Mouse (Mus musculus) CH12.LX (cell line): ENCODE data around the gene Olfr224. TPM values are rescaled to one million over a fixed set of nuclear protein-coding genes. Genes with fewer than 3 reads are reported as not detected.
A peak's percentile ranks its signal among the peaks of the same experiment; 100 is the strongest.

Experiments used
- DNase-seq: peaks from one replicate; pipeline ENCODE4 v3.0.0-alpha.2; 2013; ENCODE audit errors: extremely low read depth
- H3K27ac ChIP-seq: 2 replicates; pipeline ENCODE4 v1.5.1; 2012; ENCODE audit warnings: low read depth, mild to moderate bottlenecking, control low read depth, moderate library complexity; ENCODE audit not compliant: insufficient read depth
- H3K27me3 ChIP-seq: replicated peaks from 2 replicates; pipeline ENCODE3; 2012; ENCODE audit warnings: inconsistent platforms
- H3K36me3 ChIP-seq, 2 experiments: replicated peaks in 1 of 2; 2 replicates each; pipeline versions ENCODE3 to v1.6.1; 2012; ENCODE audit warnings: inconsistent platforms in 1 of 2, low read length in 1 of 2, mild to moderate bottlenecking in 1 of 2, mixed read lengths in 1 of 2, moderate library complexity in 1 of 2; ENCODE audit not compliant: control insufficient read depth in 1 of 2, insufficient read depth in 1 of 2
- H3K4me1 ChIP-seq, 2 experiments: 2 replicates each; pipeline ENCODE4 v1.6.1; 2012; ENCODE audit warnings: inconsistent platforms in 1 of 2, moderate library complexity in 1 of 2; ENCODE audit not compliant: insufficient read depth in 2 of 2, control insufficient read depth in 1 of 2
- H3K4me2 ChIP-seq: 2 replicates; pipeline ENCODE4 v1.6.1; 2012; ENCODE audit warnings: low read depth, mild to moderate bottlenecking, control low read depth; ENCODE audit not compliant: poor library complexity, insufficient read depth, severe bottlenecking
- H3K4me3 ChIP-seq, 3 experiments: fragments of 150-350 bp in 1 of 3; sonication (generic) in 1 of 3; replicated peaks in 1 of 3; 2 replicates each; pipeline versions ENCODE3 to v1.5.1; 2011 to 2012; ENCODE audit warnings: low read depth in 2 of 3, low read length in 2 of 3, mild to moderate bottlenecking in 2 of 3, moderate library complexity in 2 of 3, control low read depth in 1 of 3, improper control_type of control experiment in 1 of 3, inconsistent platforms in 1 of 3, mixed read lengths in 1 of 3; ENCODE audit not compliant: poor library complexity in 1 of 3
- H3K79me2 ChIP-seq: replicated peaks from 2 replicates; pipeline ENCODE4 v1.6.1; 2012; ENCODE audit warnings: mild to moderate bottlenecking, moderate library complexity; ENCODE audit not compliant: control insufficient read depth, poor library complexity, insufficient read depth, severe bottlenecking; ENCODE audit errors: extremely low read depth
- H3K9ac ChIP-seq: 2 replicates; pipeline ENCODE4 v1.6.1; 2012; ENCODE audit warnings: low read depth, mild to moderate bottlenecking, control low read depth, moderate library complexity; ENCODE audit not compliant: insufficient read depth
- H3K9me3 ChIP-seq: replicated peaks from 2 replicates; pipeline ENCODE3; 2012; ENCODE audit warnings: low read length, inconsistent platforms, mixed read lengths
- CTCF ChIP-seq, 2 experiments: IDR thresholded peaks in 1 of 2; conservative IDR thresholded peaks in 1 of 2; 2 replicates each; pipeline ENCODE4 v1.5.1; 2011 to 2012; ENCODE audit warnings: low read depth in 2 of 2, low read length in 2 of 2, improper control_type of control experiment in 1 of 2, inconsistent platforms in 1 of 2, mild to moderate bottlenecking in 1 of 2, moderate library complexity in 1 of 2
- ETS1 ChIP-seq: conservative IDR thresholded peaks from 2 replicates; pipeline ENCODE4 v1.6.1; 2012; ENCODE audit warnings: low read depth, mild to moderate bottlenecking, inconsistent platforms, low read length, improper control_type of control experiment, moderate library complexity
- HCFC1 ChIP-seq: IDR thresholded peaks from 2 replicates; pipeline ENCODE4 v1.6.1; 2012; ENCODE audit warnings: low read depth, mild to moderate bottlenecking, inconsistent platforms, low read length, improper control_type of control experiment
- IRF4 ChIP-seq: IDR thresholded peaks from 2 replicates; pipeline ENCODE4 v1.6.1; 2014; ENCODE audit warnings: low read depth, mild to moderate bottlenecking, inconsistent platforms, low read length, improper control_type of control experiment
- JUN ChIP-seq: IDR thresholded peaks from 2 replicates; pipeline ENCODE4 v1.6.1; 2011; ENCODE audit warnings: low read depth, mild to moderate bottlenecking, low read length, improper control_type of control experiment, moderate library complexity; ENCODE audit not compliant: insufficient read depth
- JUND ChIP-seq: conservative IDR thresholded peaks from 2 replicates; pipeline ENCODE4 v1.6.1; 2011; ENCODE audit warnings: low read depth, low read length, improper control_type of control experiment
- MAFK ChIP-seq: IDR thresholded peaks from 2 replicates; pipeline ENCODE4 v1.6.1; 2011; ENCODE audit warnings: low read length, improper control_type of control experiment; ENCODE audit not compliant: insufficient replicate concordance
- MEF2A ChIP-seq: IDR thresholded peaks from 2 replicates; pipeline ENCODE4 v1.6.1; 2014; ENCODE audit warnings: low read depth, mild to moderate bottlenecking, inconsistent platforms, low read length, improper control_type of control experiment, borderline replicate concordance
- PAX5 ChIP-seq: IDR thresholded peaks from 2 replicates; pipeline ENCODE4 v1.6.1; 2012; ENCODE audit warnings: low read length, inconsistent platforms, mixed read lengths
- POLR2A ChIP-seq: IDR thresholded peaks from 2 replicates; pipeline ENCODE4 v1.6.1; 2011; ENCODE audit warnings: low read depth, mild to moderate bottlenecking, improper control_type of control experiment, low read length
- POLR2AphosphoS2 ChIP-seq: IDR thresholded peaks from 2 replicates; pipeline ENCODE4 v1.6.1; 2011; ENCODE audit warnings: low read depth, low read length, improper control_type of control experiment
- RAD21 ChIP-seq: IDR thresholded peaks from 2 replicates; pipeline ENCODE4 v1.6.1; 2011; ENCODE audit warnings: low read depth, mild to moderate bottlenecking, low read length, improper control_type of control experiment, moderate library complexity
- SIN3A ChIP-seq: IDR thresholded peaks from 2 replicates; pipeline ENCODE4 v1.6.1; 2012; ENCODE audit warnings: low read length, improper control_type of control experiment, inconsistent platforms
- SMC3 ChIP-seq: IDR thresholded peaks from 2 replicates; pipeline ENCODE4 v1.6.1; 2011; ENCODE audit warnings: low read depth, low read length, improper control_type of control experiment
- TCF12 ChIP-seq: IDR thresholded peaks from 2 replicates; pipeline ENCODE4 v1.6.1; 2014; ENCODE audit warnings: low read depth, mild to moderate bottlenecking, inconsistent platforms, low read length, improper control_type of control experiment
- UBTF ChIP-seq: IDR thresholded peaks from 2 replicates; pipeline ENCODE4 v1.6.1; 2012; ENCODE audit warnings: low read depth, mild to moderate bottlenecking, inconsistent platforms, low read length, improper control_type of control experiment, moderate library complexity
- USF1 ChIP-seq: IDR thresholded peaks from 2 replicates; pipeline ENCODE4 v1.6.1; 2014; ENCODE audit warnings: low read depth, mild to moderate bottlenecking, inconsistent platforms, low read length, improper control_type of control experiment
- ZKSCAN1 ChIP-seq: IDR thresholded peaks from 2 replicates; pipeline ENCODE4 v1.6.1; 2012; ENCODE audit warnings: low read depth, inconsistent platforms, low read length, improper control_type of control experiment, borderline replicate concordance
- ZNF384 ChIP-seq: IDR thresholded peaks from 2 replicates; pipeline ENCODE4 v1.6.1; 2012; ENCODE audit warnings: low read depth, low read length, improper control_type of control experiment, inconsistent platforms
- dilution Hi-C: fragments of 300-500 bp; cut with MboI; formaldehyde crosslinking; loops from 2 replicates; pipeline ENCODE4 v1.14.3; 2020; ENCODE audit warnings: low sequenced_read_pairs; ENCODE audit not compliant: extremely low pct_unique_long_range_greater_than_20kb, extremely low pct_ligation_motif_present
- in situ Hi-C: fragments of 300-500 bp; cut with MboI; formaldehyde crosslinking; loops from 3 replicates; pipeline ENCODE4 v1.14.3; 2019; ENCODE audit warnings: low sequenced_read_pairs, low pct_ligation_motif_present, low pct_unique_long_range_greater_than_20kb, mixed read lengths
- polyA plus RNA-seq: library from polyadenylated mRNA; unstranded; fragments of >175 nt; gene quantifications from 2 replicates; pipeline ENCODE4 v1.2.1, GENCODE M21; 2012; ENCODE audit warnings: low read depth; ENCODE audit not compliant: insufficient read length
- total RNA-seq, 2 experiments: library from RNA; depleted of rRNA; stranded (reverse); fragments of 300-350 nt in 1 of 2; fragments of >200 nt in 1 of 2; gene quantifications; 2 replicates each; pipeline ENCODE4 v1.2.3; 2012 to 2014

Gene Olfr224
- total and polyA plus RNA-seq, 3 experiments, result not detected

DNA sequence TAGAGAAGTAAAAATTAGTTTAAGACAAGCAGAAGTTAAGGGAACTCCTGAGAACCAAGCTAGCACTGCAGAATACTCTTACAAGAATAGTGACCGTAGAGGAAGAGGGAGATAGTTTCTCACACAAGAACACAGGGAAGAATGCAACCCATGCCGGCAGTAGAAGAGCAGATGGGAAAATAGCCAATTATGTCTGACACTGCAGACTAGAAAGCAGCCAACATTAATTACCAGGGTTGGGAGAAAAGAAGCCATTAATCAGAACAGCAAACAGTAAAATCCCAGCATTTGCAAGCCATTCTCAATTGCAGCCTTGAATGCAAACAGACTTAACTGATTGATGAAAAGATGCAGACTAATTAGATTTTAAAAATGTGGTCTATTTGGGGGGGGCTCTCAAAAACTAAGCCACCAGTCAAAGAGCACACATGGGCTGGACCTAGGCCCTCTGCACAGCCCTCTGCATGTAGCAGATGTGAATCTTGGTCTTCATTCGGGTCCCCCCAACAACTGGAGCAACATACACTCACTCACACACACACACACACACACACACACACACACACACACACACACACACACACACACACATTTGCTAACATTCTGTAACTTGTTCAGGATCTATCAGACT, 18.4 kb upstream of the Olfr224 start:
- Histone ChIP-seq H3K4me2 (no peak overlapping the region), H3K27ac (no peak overlapping the region), H3K36me3 (no peaks in the 10 kb centered on the region), H3K4me1 (no peaks in the 10 kb centered on the region), H3K27me3 (peaks cover 66% of the 10 kb centered on the region), H3K79me2 (no peaks in the 10 kb centered on the region), H3K4me3 (no peak overlapping the region), H3K9ac (no peak overlapping the region), H3K9me3 (peaks cover 2% of the 10 kb centered on the region)
- in situ Hi-C loops, result loop anchor here (10.0 kb wide), 1 partner anchor 354 kb away; no protein-coding TSS in a partner anchor
- dilution Hi-C loops, result no loop called here
- TF ChIP-seq MAFK, result no peak
- no peak for TF ChIP-seq TCF12
- TF ChIP-seq POLR2A, result no peak
- TF ChIP-seq POLR2AphosphoS2, result no peak
- TF ChIP-seq RAD21, result no peak
- no peak for TF ChIP-seq JUND
- TF ChIP-seq ETS1, result no peak
- no peak for TF ChIP-seq SIN3A
- no peak for TF ChIP-seq UBTF
- DNase-seq, result no peak

- in situ Hi-C loops, result loop anchor here (10.0 kb wide), 1 partner anchor 353 kb away; no protein-coding TSS in a partner anchor
- no peaks in the 10 kb centered on the region for H3K79me2 ChIP-seq
Observed at GRCm38 (mm10) chr11:58587898-58588348, 17.6 kb upstream of the Olfr224 start.

GRCm38 (mm10) chr11:58578636-58579035, 8.3 kb upstream of the Olfr224 start:
- H3K9me3 ChIP-seq, result no peaks in the 10 kb centered on the region
- H3K27me3 ChIP-seq, result peaks cover 72% of the 10 kb centered on the region
- H3K4me3 ChIP-seq, result no peak overlapping the region
- no peaks in the 10 kb centered on the region for H3K79me2 ChIP-seq
- no peaks in the 10 kb centered on the region for H3K4me1 ChIP-seq
- H3K36me3 ChIP-seq, result no peaks in the 10 kb centered on the region
- no peak for DNase-seq
- in situ Hi-C loops (no loop called here), dilution Hi-C loops (no loop called here)
- no peak overlapping the region for H3K4me2 ChIP-seq
- no peak overlapping the region for H3K27ac ChIP-seq
- no peak overlapping the region for H3K9ac ChIP-seq
- TF ChIP-seq HCFC1 (no peak), ZNF384 (no peak), JUN (no peak), IRF4 (no peak), CTCF (conservative IDR thresholded peaks at IDR 0.05 in 1 of 2, IDR thresholded peaks at IDR 0.05 in 1 of 2; ENCODE audit: low read depth in 2 of 2, low read length in 2 of 2) (no peak), ZKSCAN1 (no peak), MEF2A (no peak), JUND (no peak)

More at GRCm38 (mm10) chr11:58587898-58588348, 17.6 kb upstream of the Olfr224 start:
- H3K4me2 ChIP-seq, result no peak overlapping the region
- no peak overlapping the region for H3K4me3 ChIP-seq
- no peaks in the 10 kb centered on the region for H3K4me1 ChIP-seq
- peaks cover 63% of the 10 kb centered on the region for H3K27me3 ChIP-seq
- dilution Hi-C loops, result no loop called here
- TF ChIP-seq PAX5, result no peak
- peak; percentile 68 for TF ChIP-seq RAD21
- peak; percentile 86 to 94 for TF ChIP-seq CTCF (conservative IDR thresholded peaks at IDR 0.05 in 1 of 2, IDR thresholded peaks at IDR 0.05 in 1 of 2; ENCODE audit: low read depth in 2 of 2, low read length in 2 of 2)
- no peak for TF ChIP-seq USF1
- no peak for TF ChIP-seq MEF2A
- TF ChIP-seq SMC3, result peak; percentile 92
- no peak for TF ChIP-seq JUND
- H3K27ac ChIP-seq, result no peak overlapping the region
- no peak overlapping the region for H3K9ac ChIP-seq
- H3K9me3 ChIP-seq, result peaks cover 2% of the 10 kb centered on the region
- no peaks in the 10 kb centered on the region for H3K36me3 ChIP-seq
- DNase-seq, result peak; percentile 16
